Mouse (Mus musculus): ENCODE measurements around the gene Rnf38. TPM values are rescaled to one million over a fixed set of nuclear protein-coding genes. Genes with fewer than 3 reads are reported as not detected.

Rnf38 gene
- 25.8 and 28.7 TPM in 2 replicates for polyA plus RNA-seq (2014; fragmentation: Nextera tagmentation; extraction: Ambion mirVana)

- Histone ChIP-seq H3K27ac (ENCODE audit: low read depth, low read length) (peak within 1 kb of the TSS; percentile 92), H3K4me3 (ENCODE audit: low read depth, low read length) (peak within 1 kb of the TSS; percentile 85), H3K27me3 (ENCODE audit: control insufficient read depth, insufficient read depth, low read length) (no peaks in the 10 kb centered on the region), H3K36me3 (ENCODE audit: control insufficient read depth, insufficient read depth, low read length) (no peaks in the 10 kb centered on the region), H3K4me1 (ENCODE audit: control insufficient read depth, insufficient read depth, low read length) (peaks cover 13% of the 10 kb centered on the region), H3K4me2 (peak within 1 kb of the TSS; percentile 95), H3K9me3 (replicated peaks; ENCODE audit: control insufficient read depth, low read length) (no peaks in the 10 kb centered on the region), H3K9ac (ENCODE audit: low read depth, low read length) (peak within 1 kb of the TSS; percentile 82)
- 1% methylated on average over 39 of the region's 61 CpGs for WGBS (ENCODE audit: insufficient replicate concordance)
- ATAC-seq (replicated peaks; ENCODE audit: insufficient number of reproducible peaks, low FRiP score, low TSS enrichment), result no peak
Observed at GRCm38 (mm10) chr4:44233713-44234003, at the start of gene Rnf38. Gene Rnf38 (minus strand): TSS chr4:44233789.

- H3K4me3 ChIP-seq (ENCODE audit: low read depth, low read length), result no peak overlapping the region
- no peak for ATAC-seq (replicated peaks; ENCODE audit: insufficient number of reproducible peaks, low FRiP score, low TSS enrichment)
- no peaks in the 10 kb centered on the region for H3K27me3 ChIP-seq (ENCODE audit: control insufficient read depth, insufficient read depth, low read length)
- H3K36me3 ChIP-seq (ENCODE audit: control insufficient read depth, insufficient read depth, low read length), result no peaks in the 10 kb centered on the region
- H3K9me3 ChIP-seq (replicated peaks; ENCODE audit: control insufficient read depth, low read length), result no peaks in the 10 kb centered on the region
- H3K4me2 ChIP-seq, result no peak overlapping the region
- H3K9ac ChIP-seq (ENCODE audit: low read depth, low read length), result no peak overlapping the region
- 68% methylated on average over 7 of the region's 7 CpGs for WGBS (ENCODE audit: insufficient replicate concordance)
- no peaks in the 10 kb centered on the region for H3K4me1 ChIP-seq (ENCODE audit: control insufficient read depth, insufficient read depth, low read length)
- H3K27ac ChIP-seq (ENCODE audit: low read depth, low read length), result no peak overlapping the region
Observed at GRCm38 (mm10) chr4:44281597-44282265, 48.1 kb upstream of the Rnf38 start.

- Histone ChIP-seq H3K27me3 (ENCODE audit: control insufficient read depth, insufficient read depth, low read length) (no peaks in the 10 kb centered on the region), H3K27ac (ENCODE audit: low read depth, low read length) (no peak overlapping the region), H3K9me3 (replicated peaks; ENCODE audit: control insufficient read depth, low read length) (no peaks in the 10 kb centered on the region), H3K9ac (ENCODE audit: low read depth, low read length) (no peak overlapping the region), H3K4me1 (ENCODE audit: control insufficient read depth, insufficient read depth, low read length) (no peaks in the 10 kb centered on the region), H3K4me2 (no peak overlapping the region), H3K4me3 (ENCODE audit: low read depth, low read length) (no peak overlapping the region), H3K36me3 (ENCODE audit: control insufficient read depth, insufficient read depth, low read length) (no peaks in the 10 kb centered on the region)
- ATAC-seq (replicated peaks; ENCODE audit: insufficient number of reproducible peaks, low FRiP score, low TSS enrichment), result no peak
- 62% methylated on average over 5 of the region's 5 CpGs for WGBS (ENCODE audit: insufficient replicate concordance)
Observed at GRCm38 (mm10) chr4:44271134-44271533, 37.5 kb upstream of the Rnf38 start.

DNA sequence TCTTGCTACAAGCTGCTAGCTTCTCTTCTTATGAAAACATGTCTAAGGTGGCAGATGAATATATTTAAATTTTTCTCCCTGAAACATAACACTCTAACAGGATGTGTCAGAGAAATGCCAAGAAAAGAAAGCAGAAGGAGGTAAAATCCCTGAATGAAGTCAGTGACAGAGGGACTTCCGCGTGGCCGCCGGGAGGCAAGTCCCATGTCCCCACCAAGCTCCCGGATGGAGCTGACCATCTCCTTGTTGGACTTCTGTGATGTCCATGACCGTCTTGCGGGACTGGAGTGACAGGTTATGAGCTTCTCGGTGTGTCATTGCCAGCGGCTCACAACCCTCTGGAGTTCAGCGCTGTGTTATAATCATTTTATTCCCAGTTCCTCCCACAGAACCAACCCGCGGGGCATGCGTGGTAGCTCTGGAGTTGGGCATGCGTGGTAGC, 35.8 kb upstream of the Rnf38 start:
- 85% methylated on average over 14 of the region's 14 CpGs for WGBS (ENCODE audit: insufficient replicate concordance)
- no peak overlapping the region for H3K4me3 ChIP-seq (ENCODE audit: low read depth, low read length)

GRCm38 (mm10) chr4:44267437-44267836, 33.8 kb upstream of the Rnf38 start:
- no peak overlapping the region for H3K4me2 ChIP-seq

More for the DNA sequence above, 35.8 kb upstream of the Rnf38 start:
- Histone ChIP-seq H3K4me2 (no peak overlapping the region), H3K9ac (ENCODE audit: low read depth, low read length) (no peak overlapping the region), H3K27me3 (ENCODE audit: control insufficient read depth, insufficient read depth, low read length) (no peaks in the 10 kb centered on the region), H3K36me3 (ENCODE audit: control insufficient read depth, insufficient read depth, low read length) (no peaks in the 10 kb centered on the region), H3K9me3 (replicated peaks; ENCODE audit: control insufficient read depth, low read length) (no peaks in the 10 kb centered on the region), H3K4me1 (ENCODE audit: control insufficient read depth, insufficient read depth, low read length) (no peaks in the 10 kb centered on the region), H3K27ac (ENCODE audit: low read depth, low read length) (no peak overlapping the region)
- ATAC-seq (replicated peaks; ENCODE audit: insufficient number of reproducible peaks, low FRiP score, low TSS enrichment), result no peak

GRCm38 (mm10) chr4:44265500-44265899, 31.9 kb upstream of the Rnf38 start:
- ATAC-seq (replicated peaks; ENCODE audit: insufficient number of reproducible peaks, low FRiP score, low TSS enrichment), result 0 out of 2 replicates have a peak, but pooled peaks have one; percentile 18
- Histone ChIP-seq H3K4me1 (ENCODE audit: control insufficient read depth, insufficient read depth, low read length) (peaks cover 5% of the 10 kb centered on the region; the same call in 1 of the 2 replicates), H3K9ac (ENCODE audit: low read depth, low read length) (no peak overlapping the region), H3K4me3 (ENCODE audit: low read depth, low read length) (no peak overlapping the region), H3K27ac (ENCODE audit: low read depth, low read length) (no peak overlapping the region), H3K9me3 (replicated peaks; ENCODE audit: control insufficient read depth, low read length) (no peaks in the 10 kb centered on the region), H3K27me3 (ENCODE audit: control insufficient read depth, insufficient read depth, low read length) (no peaks in the 10 kb centered on the region), H3K36me3 (ENCODE audit: control insufficient read depth, insufficient read depth, low read length) (no peaks in the 10 kb centered on the region), H3K4me2 (no peak overlapping the region)
- 45% methylated on average over 3 of the region's 3 CpGs for WGBS (ENCODE audit: insufficient replicate concordance)

More at GRCm38 (mm10) chr4:44267437-44267836, 33.8 kb upstream of the Rnf38 start:
- no peak overlapping the region for H3K4me3 ChIP-seq (ENCODE audit: low read depth, low read length)
- H3K27me3 ChIP-seq (ENCODE audit: control insufficient read depth, insufficient read depth, low read length), result no peaks in the 10 kb centered on the region
- no peak overlapping the region for H3K9ac ChIP-seq (ENCODE audit: low read depth, low read length)
- H3K27ac ChIP-seq (ENCODE audit: low read depth, low read length), result no peak overlapping the region
- 82% methylated on average over 6 of the region's 6 CpGs for WGBS (ENCODE audit: insufficient replicate concordance)
- no peaks in the 10 kb centered on the region for H3K9me3 ChIP-seq (replicated peaks; ENCODE audit: control insufficient read depth, low read length)
- no peak for ATAC-seq (replicated peaks; ENCODE audit: insufficient number of reproducible peaks, low FRiP score, low TSS enrichment)
- H3K36me3 ChIP-seq (ENCODE audit: control insufficient read depth, insufficient read depth, low read length), result no peaks in the 10 kb centered on the region
- H3K4me1 ChIP-seq (ENCODE audit: control insufficient read depth, insufficient read depth, low read length), result peaks cover 5% of the 10 kb centered on the region; the same call in 1 of the 2 replicates

GRCm38 (mm10) chr4:44260244-44260643, 26.7 kb upstream of the Rnf38 start:
- WGBS (ENCODE audit: insufficient replicate concordance), result 1% methylated on average over 10 of the region's 10 CpGs
- Histone ChIP-seq H3K9me3 (replicated peaks; ENCODE audit: control insufficient read depth, low read length) (no peaks in the 10 kb centered on the region), H3K27ac (ENCODE audit: low read depth, low read length) (no peak overlapping the region), H3K4me1 (ENCODE audit: control insufficient read depth, insufficient read depth, low read length) (peaks cover 5% of the 10 kb centered on the region; the same call in 1 of the 2 replicates), H3K27me3 (ENCODE audit: control insufficient read depth, insufficient read depth, low read length) (no peaks in the 10 kb centered on the region), H3K36me3 (ENCODE audit: control insufficient read depth, insufficient read depth, low read length) (no peaks in the 10 kb centered on the region), H3K4me3 (ENCODE audit: low read depth, low read length) (no peak overlapping the region), H3K4me2 (no peak overlapping the region), H3K9ac (ENCODE audit: low read depth, low read length) (no peak overlapping the region)
- ATAC-seq (replicated peaks; ENCODE audit: insufficient number of reproducible peaks, low FRiP score, low TSS enrichment), result no peak

DNA sequence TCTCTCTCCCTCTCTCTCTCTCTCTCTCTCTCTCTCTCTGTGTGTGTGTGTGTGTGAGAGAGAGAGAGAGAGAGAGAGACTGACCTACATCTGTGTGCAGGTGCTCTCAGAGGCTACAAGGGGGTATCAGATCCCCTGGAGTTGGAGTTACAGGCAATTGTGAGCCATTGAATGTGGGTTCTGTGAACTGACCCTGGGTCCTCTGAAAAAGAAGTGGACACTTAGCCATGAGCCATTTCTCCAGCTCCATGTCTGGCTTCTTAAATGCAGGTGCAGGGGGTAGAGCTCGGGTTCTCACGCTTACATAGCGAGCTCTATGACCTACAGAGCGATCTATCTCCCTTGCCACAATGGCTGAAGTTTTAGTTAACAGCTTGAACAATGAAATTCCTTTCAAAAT, 25.5 kb upstream of the Rnf38 start:
- Histone ChIP-seq H3K4me1 (ENCODE audit: control insufficient read depth, insufficient read depth, low read length) (peaks cover 5% of the 10 kb centered on the region; the same call in 1 of the 2 replicates), H3K4me3 (ENCODE audit: low read depth, low read length) (no peak overlapping the region), H3K27ac (ENCODE audit: low read depth, low read length) (no peak overlapping the region), H3K9me3 (replicated peaks; ENCODE audit: control insufficient read depth, low read length) (no peaks in the 10 kb centered on the region), H3K27me3 (ENCODE audit: control insufficient read depth, insufficient read depth, low read length) (no peaks in the 10 kb centered on the region), H3K4me2 (no peak overlapping the region), H3K36me3 (ENCODE audit: control insufficient read depth, insufficient read depth, low read length) (no peaks in the 10 kb centered on the region), H3K9ac (ENCODE audit: low read depth, low read length) (no peak overlapping the region)
- ATAC-seq (replicated peaks; ENCODE audit: insufficient number of reproducible peaks, low FRiP score, low TSS enrichment), result no peak
- WGBS (ENCODE audit: insufficient replicate concordance), result 81% methylated on average over 4 of the region's 4 CpGs

DNA sequence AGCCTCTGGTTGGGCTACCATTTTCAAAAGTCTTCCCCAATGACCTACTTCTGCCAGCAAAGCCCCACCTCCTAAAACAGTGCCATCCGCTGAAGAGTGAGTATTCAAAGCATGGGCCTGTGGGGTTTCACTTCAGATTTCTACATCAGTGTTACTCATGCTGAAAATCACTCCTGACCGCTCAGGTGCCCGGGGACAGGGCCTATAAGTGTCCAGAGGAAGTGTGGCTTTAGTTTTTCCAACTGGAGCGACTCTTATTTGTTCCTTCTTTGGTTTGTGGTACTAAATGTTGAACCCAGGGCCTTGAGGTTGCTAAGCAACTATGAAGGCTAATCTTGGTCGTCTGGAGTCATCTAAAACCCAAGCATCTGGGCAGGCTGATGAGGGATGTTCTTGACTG, 21.0 kb upstream of the Rnf38 start:
- no peak for ATAC-seq (replicated peaks; ENCODE audit: insufficient number of reproducible peaks, low FRiP score, low TSS enrichment)
- Histone ChIP-seq H3K36me3 (ENCODE audit: control insufficient read depth, insufficient read depth, low read length) (no peaks in the 10 kb centered on the region), H3K27me3 (ENCODE audit: control insufficient read depth, insufficient read depth, low read length) (no peaks in the 10 kb centered on the region), H3K9ac (ENCODE audit: low read depth, low read length) (no peak overlapping the region), H3K27ac (ENCODE audit: low read depth, low read length) (no peak overlapping the region), H3K9me3 (replicated peaks; ENCODE audit: control insufficient read depth, low read length) (no peaks in the 10 kb centered on the region), H3K4me3 (ENCODE audit: low read depth, low read length) (no peak overlapping the region), H3K4me2 (no peak overlapping the region), H3K4me1 (ENCODE audit: control insufficient read depth, insufficient read depth, low read length) (peaks cover 11% of the 10 kb centered on the region; the same call in 1 of the 2 replicates)
- 77% methylated on average over 5 of the region's 5 CpGs for WGBS (ENCODE audit: insufficient replicate concordance)

Data from heart, embryonic 11.5 days (tissue).